Mouse (Mus musculus) olfactory bulb, adult 2 months (tissue): Measurements from ENCODE around the gene Anks1b.

ENCODE experiments used
- CTCF ChIP-seq: fragments of 200-500 bp; IDR thresholded peaks from 2 replicates; pipeline ENCODE4 v1.5.1; 2012; ENCODE audit warnings: low read depth, mild to moderate bottlenecking, low read length, moderate library complexity; ENCODE audit not compliant: insufficient read depth
- POLR2A ChIP-seq: fragments of 200-500 bp; IDR thresholded peaks from 2 replicates; pipeline ENCODE4 v1.6.1; 2012; ENCODE audit warnings: mild to moderate bottlenecking, low read depth, low read length, moderate library complexity; ENCODE audit not compliant: insufficient read depth

DNA sequence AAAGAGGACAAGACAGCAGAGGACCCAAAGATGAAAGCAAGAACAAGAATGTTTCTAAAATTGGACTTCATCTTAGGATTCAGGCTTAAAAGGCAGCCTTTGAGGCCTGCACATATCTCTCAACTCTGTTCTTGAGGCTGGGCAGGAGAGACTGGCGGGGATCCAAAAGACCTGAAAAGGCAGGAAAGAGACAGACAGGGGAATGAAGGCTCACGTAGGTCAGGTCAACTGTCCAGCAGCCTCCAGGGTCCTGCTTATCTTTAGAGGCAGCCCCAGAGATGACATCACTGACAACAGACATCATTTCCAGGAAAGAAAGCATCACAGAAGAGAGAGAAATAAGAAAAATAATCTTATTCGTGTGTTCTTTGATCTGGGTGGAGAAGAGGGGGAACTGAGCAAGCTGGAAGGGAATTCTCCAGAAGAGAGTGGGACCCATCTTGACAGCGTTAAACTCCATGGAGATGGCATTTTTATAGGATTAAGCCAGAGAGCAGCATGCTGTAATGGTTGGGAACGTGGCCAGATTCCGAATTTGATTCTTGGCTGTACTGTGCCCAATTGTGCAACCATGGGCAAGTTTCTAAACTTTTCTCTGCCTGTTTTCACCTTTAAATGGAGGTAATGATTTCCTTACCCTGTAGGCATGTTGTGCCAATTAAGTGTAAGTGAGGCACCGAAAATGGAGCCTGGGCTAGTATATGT is 784.3 kb downstream of the Anks1b start:
- TF ChIP-seq POLR2A (no peak), CTCF (no peak)
